Mouse (Mus musculus) MEL (cell line): Measurements from ENCODE around the gene Ppfia3. TPM values are rescaled to one million over a fixed set of nuclear protein-coding genes. Genes with fewer than 3 reads are reported as not detected.
"Not testable (repeated sequence)": the region's sequence is repeated elsewhere in the genome, so short reads cannot be mapped to it uniquely, and the experiment has no call there.

Experiments used
- DNase-seq: peaks from one replicate; pipeline ENCODE4 v3.0.0; 2011; ENCODE audit warnings: low read depth, low spot score
- H3K27ac ChIP-seq: 2 replicates; pipeline ENCODE4 v1.5.1; 2012; ENCODE audit warnings: low read depth, mild to moderate bottlenecking, control low read depth, low read length, moderate library complexity; ENCODE audit not compliant: control insufficient read depth
- H3K27me3 ChIP-seq, 2 experiments: fragments of 150-350 bp in 1 of 2; sonication (generic) in 1 of 2; 2 replicates each; pipeline ENCODE4 v1.6.1; 2012; ENCODE audit warnings: low read length in 2 of 2, mild to moderate bottlenecking in 2 of 2, improper control_type of control experiment in 1 of 2, moderate library complexity in 1 of 2; ENCODE audit not compliant: insufficient read depth in 2 of 2, control insufficient read depth in 1 of 2
- H3K36me3 ChIP-seq, 2 experiments: 2 replicates each; pipeline ENCODE4 v1.6.1; 2012 to 2014; ENCODE audit warnings: low read length in 2 of 2, improper control_type of control experiment in 1 of 2, inconsistent platforms in 1 of 2, mild to moderate bottlenecking in 1 of 2; ENCODE audit not compliant: insufficient read depth in 2 of 2, control insufficient read depth in 1 of 2
- H3K4me1 ChIP-seq, 2 experiments: fragments of 150-350 bp in 1 of 2; sonication (generic) in 1 of 2; 2 replicates each; pipeline ENCODE4 v1.6.1; 2012; ENCODE audit warnings: low read length in 2 of 2, improper control_type of control experiment in 1 of 2, mild to moderate bottlenecking in 1 of 2; ENCODE audit not compliant: insufficient read depth in 2 of 2, control insufficient read depth in 1 of 2
- H3K4me3 ChIP-seq, 2 experiments: fragments of 150-350 bp in 1 of 2; sonication (generic) in 1 of 2; 2 replicates each; pipeline ENCODE4 v1.5.1; 2012; ENCODE audit warnings: low read depth in 2 of 2, low read length in 2 of 2, mild to moderate bottlenecking in 2 of 2, moderate library complexity in 2 of 2, control low read depth in 1 of 2, improper control_type of control experiment in 1 of 2; ENCODE audit not compliant: control insufficient read depth in 1 of 2, insufficient read depth in 1 of 2
- H3K79me2 ChIP-seq: 2 replicates; pipeline ENCODE4 v1.6.1; 2012; ENCODE audit warnings: mild to moderate bottlenecking, low read length, moderate library complexity; ENCODE audit not compliant: control insufficient read depth, poor library complexity, insufficient read depth
- H3K9ac ChIP-seq: 2 replicates; pipeline ENCODE4 v1.6.1; 2012; ENCODE audit warnings: low read depth, mild to moderate bottlenecking, control low read depth, low read length, moderate library complexity; ENCODE audit not compliant: control insufficient read depth, poor library complexity, severe bottlenecking
- H3K9me3 ChIP-seq: fragments of 150-350 bp; sonication (generic); replicated peaks from 2 replicates; pipeline ENCODE4 v1.6.1; 2012; ENCODE audit warnings: mild to moderate bottlenecking, low read length, improper control_type of control experiment, moderate library complexity; ENCODE audit not compliant: insufficient read depth
- BHLHE40 ChIP-seq: IDR thresholded peaks from 2 replicates; pipeline ENCODE4 v1.6.1; 2012; ENCODE audit warnings: low read depth, mild to moderate bottlenecking, inconsistent platforms, low read length, improper control_type of control experiment, borderline replicate concordance
- CHD1 ChIP-seq: IDR thresholded peaks from 2 replicates; pipeline ENCODE4 v1.6.1; 2012; ENCODE audit warnings: low read depth, mild to moderate bottlenecking, inconsistent platforms, low read length, improper control_type of control experiment
- CHD2 ChIP-seq: IDR thresholded peaks from 2 replicates; pipeline ENCODE4 v1.6.1; 2011; ENCODE audit warnings: low read length, improper control_type of control experiment
- CTCF ChIP-seq, 3 experiments: IDR thresholded peaks in 2 of 3; conservative IDR thresholded peaks in 1 of 3; 2 replicates each; pipeline ENCODE4 v1.5.1; 2011 to 2012; ENCODE audit warnings: low read length in 3 of 3, low read depth in 2 of 3, mild to moderate bottlenecking in 2 of 3, improper control_type of control experiment in 1 of 3, inconsistent platforms in 1 of 3, mixed read lengths in 1 of 3, moderate library complexity in 1 of 3; ENCODE audit not compliant: control insufficient read depth in 1 of 3, insufficient read depth in 1 of 3, poor library complexity in 1 of 3, severe bottlenecking in 1 of 3
- E2F4 ChIP-seq: IDR thresholded peaks from 2 replicates; pipeline ENCODE4 v1.6.1; 2011; ENCODE audit warnings: low read depth, low read length, improper control_type of control experiment, borderline replicate concordance
- ETS1 ChIP-seq: IDR thresholded peaks from 2 replicates; pipeline ENCODE4 v1.6.1; 2012; ENCODE audit warnings: low read depth, mild to moderate bottlenecking, inconsistent platforms, low read length, improper control_type of control experiment, moderate library complexity
- GABPA ChIP-seq: IDR thresholded peaks from 2 replicates; pipeline ENCODE4 v1.6.1; 2012; ENCODE audit warnings: low read depth, mild to moderate bottlenecking, inconsistent platforms, low read length, improper control_type of control experiment, moderate library complexity
- HCFC1 ChIP-seq: IDR thresholded peaks from 2 replicates; pipeline ENCODE4 v1.6.1; 2012; ENCODE audit warnings: low read depth, mild to moderate bottlenecking, inconsistent platforms, low read length, improper control_type of control experiment, moderate library complexity
- KAT2A ChIP-seq: conservative IDR thresholded peaks from 2 replicates; pipeline ENCODE4 v1.6.1; 2012; ENCODE audit warnings: low read depth, low read length, improper control_type of control experiment, inconsistent platforms
- MAFK ChIP-seq: IDR thresholded peaks from 2 replicates; pipeline ENCODE4 v1.6.1; 2011; ENCODE audit warnings: low read depth, mild to moderate bottlenecking, low read length, improper control_type of control experiment, borderline replicate concordance
- MAX ChIP-seq: IDR thresholded peaks from 2 replicates; pipeline ENCODE4 v1.6.1; 2011; ENCODE audit warnings: low read length, improper control_type of control experiment
- MEF2A ChIP-seq: IDR thresholded peaks from 2 replicates; pipeline ENCODE4 v1.6.1; 2014; ENCODE audit warnings: low read depth, mild to moderate bottlenecking, inconsistent platforms, low read length, improper control_type of control experiment; ENCODE audit not compliant: poor library complexity, insufficient replicate concordance, severe bottlenecking; ENCODE audit errors: extremely low read depth
- MXI1 ChIP-seq: IDR thresholded peaks from 2 replicates; pipeline ENCODE4 v1.6.1; 2011; ENCODE audit warnings: mild to moderate bottlenecking, low read depth, low read length, improper control_type of control experiment
- MYB ChIP-seq: IDR thresholded peaks from 2 replicates; pipeline ENCODE4 v1.6.1; 2011; ENCODE audit warnings: mild to moderate bottlenecking, low read depth, low read length, improper control_type of control experiment
- MYC ChIP-seq: IDR thresholded peaks from 2 replicates; pipeline ENCODE4 v1.6.1; 2011; ENCODE audit warnings: low read depth, mild to moderate bottlenecking, low read length, improper control_type of control experiment, moderate library complexity
- NELFE ChIP-seq: IDR thresholded peaks from 2 replicates; pipeline ENCODE4 v1.6.1; 2011; ENCODE audit warnings: low read depth, low read length, improper control_type of control experiment
- NRF1 ChIP-seq: IDR thresholded peaks from 2 replicates; pipeline ENCODE4 v1.6.1; 2014; ENCODE audit warnings: low read depth, mild to moderate bottlenecking, inconsistent platforms, low read length, improper control_type of control experiment, moderate library complexity; ENCODE audit not compliant: poor library complexity, insufficient read depth, severe bottlenecking
- POLR2AphosphoS2 ChIP-seq: IDR thresholded peaks from 2 replicates; pipeline ENCODE4 v1.6.1; 2011; ENCODE audit warnings: low read length, improper control_type of control experiment
- POLR2AphosphoS5 ChIP-seq: IDR thresholded peaks from 2 replicates; pipeline ENCODE4 v1.6.1; 2012; ENCODE audit warnings: low read depth, borderline replicate concordance, mild to moderate bottlenecking, inconsistent platforms, low read length, moderate library complexity, mixed read lengths
- RAD21 ChIP-seq: IDR thresholded peaks from 2 replicates; pipeline ENCODE4 v1.6.1; 2011; ENCODE audit warnings: mild to moderate bottlenecking, low read depth, low read length, improper control_type of control experiment
- RCOR1 ChIP-seq: IDR thresholded peaks from 2 replicates; pipeline ENCODE4 v1.6.1; 2012; ENCODE audit warnings: low read depth, mild to moderate bottlenecking, inconsistent platforms, low read length, improper control_type of control experiment
- TBP ChIP-seq: IDR thresholded peaks from 2 replicates; pipeline ENCODE4 v1.8.0; 2011; ENCODE audit warnings: low read depth, low read length, improper control_type of control experiment
- TCF12 ChIP-seq: IDR thresholded peaks from 2 replicates; pipeline ENCODE4 v1.6.1; 2014; ENCODE audit warnings: low read depth, mild to moderate bottlenecking, inconsistent platforms, low read length, improper control_type of control experiment, moderate library complexity
- USF1 ChIP-seq: IDR thresholded peaks from 2 replicates; pipeline ENCODE4 v1.6.1; 2014; ENCODE audit warnings: low read depth, mild to moderate bottlenecking, inconsistent platforms, low read length, improper control_type of control experiment, moderate library complexity
- ZC3H11A ChIP-seq: IDR thresholded peaks from 2 replicates; pipeline ENCODE4 v1.6.1; 2012; ENCODE audit warnings: low read depth, mild to moderate bottlenecking, inconsistent platforms, low read length, improper control_type of control experiment
- ZKSCAN1 ChIP-seq: IDR thresholded peaks from 2 replicates; pipeline ENCODE4 v1.6.1; 2012; ENCODE audit warnings: low read depth, mild to moderate bottlenecking, inconsistent platforms, low read length, improper control_type of control experiment, moderate library complexity
- ZMIZ1 ChIP-seq: IDR thresholded peaks from 2 replicates; pipeline ENCODE4 v1.6.1; 2012; ENCODE audit warnings: low read depth, mild to moderate bottlenecking, inconsistent platforms, low read length, improper control_type of control experiment, moderate library complexity
- ZNF384 ChIP-seq: IDR thresholded peaks from 2 replicates; pipeline ENCODE4 v1.6.1; 2012; ENCODE audit warnings: low read depth, mild to moderate bottlenecking, inconsistent platforms, low read length, improper control_type of control experiment
- polyA plus RNA-seq, 2 experiments: library from polyadenylated mRNA; stranded (reverse) in 1 of 2; unstranded in 1 of 2; fragments of >175 nt in 1 of 2; fragments of >200 nt in 1 of 2; gene quantifications; 2 replicates each; pipeline versions ENCODE4 v1.2.1 to v1.2.4; 2012; ENCODE audit warnings: low replicate concordance in 2 of 2, low read depth in 1 of 2; ENCODE audit not compliant: insufficient read length in 2 of 2, insufficient read depth in 1 of 2, missing spikeins in 1 of 2
- total RNA-seq: library from RNA; depleted of rRNA; stranded (reverse); fragments of 300-350 nt; gene quantifications from 2 replicates; pipeline ENCODE4 v1.2.3, GENCODE M21; 2012

The Ppfia3 gene
- total and polyA plus RNA-seq, 3 experiments: 3.4 to 5.9 TPM; not detected in 1

- TF ChIP-seq HCFC1 (0 out of 2 replicates have a peak, but pooled peaks have one; percentile 19), ZNF384 (peak; percentile 17; the same call in 1 of the 2 replicates), CTCF (IDR thresholded peaks at IDR 0.05 in 2 of 3, conservative IDR thresholded peaks at IDR 0.05 in 1 of 3; ENCODE audit: control insufficient read depth in 1 of 3, insufficient read depth in 1 of 3, low read depth in 2 of 3, low read length in 3 of 3, poor library complexity in 1 of 3, severe bottlenecking in 1 of 3) (peak in 1 of 3 experiments; percentile 29; a peak in 1 of 6 replicates)
Measured at GRCm38 (mm10) chr7:45396337-45396775, 29.5 kb upstream of the Ppfia3 start.

DNA sequence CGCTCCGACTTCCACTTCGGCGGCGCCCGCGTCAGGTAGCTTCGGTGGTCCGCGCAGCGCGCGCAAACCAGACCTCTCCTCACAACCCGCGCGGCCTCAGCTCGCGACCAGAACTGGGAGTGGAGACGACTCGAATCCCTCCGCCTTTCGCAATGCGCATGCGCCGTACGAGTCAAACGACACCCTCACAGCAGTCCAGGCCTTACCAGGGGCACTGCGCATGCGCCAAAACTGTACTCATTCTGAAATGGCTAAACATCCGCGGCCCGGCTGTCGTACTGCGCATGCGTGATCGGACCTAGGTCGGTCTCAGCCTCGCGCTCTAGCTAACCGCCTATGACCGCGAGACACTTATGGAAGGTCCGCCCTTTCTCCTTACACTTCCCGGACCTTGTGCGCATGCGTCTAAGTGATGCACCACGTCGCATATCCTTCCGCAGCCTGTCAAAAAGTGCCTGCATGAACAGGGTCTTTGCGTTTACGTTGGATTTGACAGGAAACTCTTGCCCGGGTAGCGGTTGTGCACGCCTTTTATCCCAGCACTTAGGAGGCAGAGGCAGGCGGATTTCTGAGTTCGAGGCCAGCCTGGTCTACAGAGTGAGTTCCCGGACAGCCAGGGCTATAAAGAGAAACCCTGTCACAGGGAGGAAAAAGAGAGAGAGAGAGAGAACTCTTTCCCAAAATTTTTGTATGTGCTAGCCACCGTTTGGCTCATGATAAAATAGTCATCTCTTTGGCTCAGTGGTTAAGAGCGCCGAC is 28.9 kb upstream of the Ppfia3 start, which contains the start of gene Snrnp70:
Gene Snrnp70 (minus strand): TSS at position 165 of the 759 bp plus-strand sequence.
- peaks cover 5 to 19% of the 10 kb centered on the region in 2 experiments; a peak in 3 of 4 replicates for H3K4me1 ChIP-seq
- H3K9ac ChIP-seq: peak within 1 kb of the TSS; percentile 84
- no peaks in the 10 kb centered on the region for H3K27me3 ChIP-seq
- peaks cover 21 to 41% of the 10 kb centered on the region in 2 experiments for H3K36me3 ChIP-seq
- H3K9me3 ChIP-seq: no peaks in the 10 kb centered on the region
- H3K79me2 ChIP-seq: peaks cover 39% of the 10 kb centered on the region
- DNase-seq: peak; percentile 100
- H3K27ac ChIP-seq: peak within 1 kb of the TSS; percentile 86
- peak within 1 kb of the TSS; percentile 70 to 74 for H3K4me3 ChIP-seq
- TF ChIP-seq POLR2AphosphoS5 (no peak), ZC3H11A (no peak), ETS1 (no peak), CTCF (IDR thresholded peaks at IDR 0.05 in 2 of 3, conservative IDR thresholded peaks at IDR 0.05 in 1 of 3; ENCODE audit: control insufficient read depth in 1 of 3, insufficient read depth in 1 of 3, low read depth in 2 of 3, low read length in 3 of 3, poor library complexity in 1 of 3, severe bottlenecking in 1 of 3) (no peak), MAFK (no peak), CHD1 (no peak), E2F4 (peak; percentile 69; the same call in 1 of the 2 replicates), POLR2AphosphoS2 (peak; percentile 95), ZNF384 (no peak), RAD21 (no peak), NELFE (peak; percentile 97), ZKSCAN1 (0 out of 2 replicates have a peak, but pooled peaks have one; percentile 39), CHD2 (peak; percentile 68), BHLHE40 (no peak), MYB (no peak), ZMIZ1 (peak; percentile 94), TBP (peak; percentile 96), KAT2A (peak; percentile 83), MEF2A (no peak), MXI1 (peak; percentile 55), USF1 (no peak), HCFC1 (no peak; the same call in none of the 2 replicates), RCOR1 (no peak), GABPA (no peak), TCF12 (peak; percentile 65; the same call in 1 of the 2 replicates), NRF1 (peak; percentile 90), MYC (peak; percentile 76), MAX (peak; percentile 74; the same call in 1 of the 2 replicates)

More at GRCm38 (mm10) chr7:45396337-45396775, 29.5 kb upstream of the Ppfia3 start:
- Histone ChIP-seq H3K27ac (peak overlapping the region; percentile 82), H3K4me3 (peak overlapping the region; percentile 59 to 62), H3K36me3 (peaks cover 21 to 38% of the 10 kb centered on the region in 2 experiments), H3K9ac (peak overlapping the region; percentile 71), H3K79me2 (peaks cover 38% of the 10 kb centered on the region), H3K4me1 (peaks cover 5 to 19% of the 10 kb centered on the region in 2 experiments; a peak in 3 of 4 replicates)
- not testable (repeated sequence) for H3K27me3 ChIP-seq, H3K9me3 ChIP-seq
- peak; percentile 50 for DNase-seq
